9 mouse cellular contexts compared by ENCODE assay signal in the genomic region with DNA sequence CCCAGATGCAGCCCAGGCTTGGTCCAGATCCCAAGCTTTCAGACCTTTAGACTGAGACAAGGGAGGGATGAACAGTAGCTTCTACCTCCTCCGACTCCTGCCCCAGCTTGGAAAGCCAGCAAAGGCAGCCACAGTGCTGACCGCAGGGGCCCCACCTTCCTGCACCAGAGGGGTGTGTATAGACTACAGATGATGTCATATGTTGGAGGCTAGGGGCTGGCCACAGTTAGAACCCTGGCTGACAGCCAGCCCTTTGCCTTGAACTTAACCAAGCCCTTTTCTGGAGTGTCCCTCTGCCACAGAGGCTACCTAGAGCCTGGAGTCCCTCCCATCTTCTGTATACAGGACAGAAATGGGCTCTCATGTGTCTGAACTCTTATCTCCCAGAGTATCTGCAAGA. TPM values are rescaled to one million over a fixed set of nuclear protein-coding genes. Genes with fewer than 3 reads are reported as not detected.
DNase-seq lines count a peak whose midpoint lies in the region; ATAC-seq and TF ChIP-seq lines count a peak whose summit lies in the region.
"Had no signal": no experiment of that assay in that cellular context is flagged by ENCODE, and none has a peak within 500 bp of the region (broad histone marks: within the 10 kb centered on the region; RNA-seq: fewer than 3 reads in every experiment).

No protein-coding gene starts in this region.

- no peak for TF ChIP-seq POLR2A in brain, embryonic 14.5 days (IDR thresholded peaks at IDR 0.05; ENCODE audit: borderline replicate concordance, extremely low read depth, insufficient read depth, insufficient read length, poor library complexity, severe bottlenecking)

- no peak for TF ChIP-seq CTCF in brain, embryonic 14.5 days (IDR thresholded peaks at IDR 0.05; ENCODE audit: borderline replicate concordance, extremely low read depth, insufficient read depth, insufficient read length)

- H3K36me3 ChIP-seq in intestine, embryonic 16.5 days (ENCODE audit: control insufficient read depth, insufficient read depth, low read length), result no peaks in the 10 kb centered on the region
- H3K36me3 ChIP-seq in lung, embryonic 15.5 days, result no peaks in the 10 kb centered on the region; the same call in 1 of the 2 replicates
- H3K36me3 ChIP-seq in stomach, embryonic 16.5 days (ENCODE audit: control insufficient read depth, insufficient read depth, low read length), result no peaks in the 10 kb centered on the region

- H3K4me2 ChIP-seq in intestine, embryonic 16.5 days (ENCODE audit: low read depth, low read length), result peak overlapping the region; percentile 4; the same call in 1 of the 2 replicates
- peak overlapping the region; percentile 29 for H3K4me2 ChIP-seq in lung, embryonic 15.5 days
- peak overlapping the region; percentile 30; the same call in 1 of the 2 replicates for H3K4me2 ChIP-seq in stomach, embryonic 16.5 days (ENCODE audit: low read depth, low read length)

- H3K4me3 ChIP-seq in intestine, embryonic 16.5 days (ENCODE audit: low read length), result no peak overlapping the region
- no peak overlapping the region for H3K4me3 ChIP-seq in lung, embryonic 15.5 days
- no peak overlapping the region for H3K4me3 ChIP-seq in stomach, embryonic 16.5 days (replicated peaks; ENCODE audit: low read length)

- H3K4me1 ChIP-seq in intestine, embryonic 16.5 days (ENCODE audit: control insufficient read depth, insufficient read depth, low read length), result peaks cover 83% of the 10 kb centered on the region
- H3K4me1 ChIP-seq in lung, embryonic 15.5 days, result peaks cover 100% of the 10 kb centered on the region
- H3K4me1 ChIP-seq in stomach, embryonic 16.5 days (ENCODE audit: control insufficient read depth, insufficient read depth, low read length), result peaks cover 89% of the 10 kb centered on the region

- peak overlapping the region; percentile 38; the same call in 1 of the 2 replicates for H3K9ac ChIP-seq in intestine, embryonic 16.5 days (ENCODE audit: low read depth, low read length)
- H3K9ac ChIP-seq in lung, embryonic 15.5 days, result no peak overlapping the region
- peak overlapping the region; percentile 53 for H3K9ac ChIP-seq in stomach, embryonic 16.5 days (ENCODE audit: low read length)

- H3K27me3 ChIP-seq in intestine, embryonic 16.5 days (replicated peaks; ENCODE audit: control insufficient read depth, insufficient read depth, low read length), result no peaks in the 10 kb centered on the region
- H3K27me3 ChIP-seq in lung, embryonic 15.5 days, result no peaks in the 10 kb centered on the region
- no peaks in the 10 kb centered on the region for H3K27me3 ChIP-seq in stomach, embryonic 16.5 days (ENCODE audit: control insufficient read depth, insufficient read depth, low read length)

- DNase-seq in right cerebral cortex, postnatal 14 days, result peak; percentile 50
- no peak for DNase-seq in right cerebral cortex, postnatal 25 days
- peak; percentile 65 for DNase-seq in brain, embryonic 14.5 days (ENCODE audit: low read depth)
- peak; percentile 79 to 87 for DNase-seq in heart, adult 18-20 months
- no peak for DNase-seq in left cerebral cortex, adult 9 months (ENCODE audit: low spot score in 2 of 2)

- no peaks in the 10 kb centered on the region for H3K9me3 ChIP-seq in intestine, embryonic 16.5 days (ENCODE audit: control insufficient read depth, low read length)
- no peaks in the 10 kb centered on the region for H3K9me3 ChIP-seq in lung, embryonic 15.5 days
- no peaks in the 10 kb centered on the region for H3K9me3 ChIP-seq in stomach, embryonic 16.5 days (replicated peaks; ENCODE audit: control insufficient read depth, low read length)

- peak overlapping the region; percentile 76 for H3K27ac ChIP-seq in intestine, embryonic 16.5 days (ENCODE audit: low read length)
- H3K27ac ChIP-seq in lung, embryonic 15.5 days, result peak overlapping the region; percentile 86
- peak overlapping the region; percentile 86 for H3K27ac ChIP-seq in stomach, embryonic 16.5 days (ENCODE audit: low read length)

- 11% methylated on average over 2 of the region's 2 CpGs for WGBS in intestine, embryonic 16.5 days
- 15% methylated on average over 2 of the region's 2 CpGs for WGBS in lung, embryonic 15.5 days
- 10% methylated on average over 2 of the region's 2 CpGs for WGBS in stomach, embryonic 16.5 days

- peak; percentile 56 for ATAC-seq in intestine, embryonic 16.5 days
- ATAC-seq in lung, embryonic 15.5 days (ENCODE audit: borderline replicate concordance, extremely low read depth, low FRiP score, low TSS enrichment), result peak; percentile 60
- ATAC-seq in stomach, embryonic 16.5 days (ENCODE audit: insufficient read depth, low FRiP score), result peak; percentile 71

RNA-seq across cellular contexts. Expression of a gene that starts 7.5 kb away (rescaled TPM):
- polyA plus RNA-seq in brain, embryonic 14.5 days (2012; rRNA removed), result 21.3 and 40.2 TPM in 2 replicates
- total RNA-seq in heart, adult 18-20 months (2021), result 10 to 100 TPM; 10.4 to 11.0 TPM
- 1.2 and 1.3 TPM in 2 replicates for polyA plus RNA-seq in intestine, embryonic 16.5 days (2015; fragmentation: Nextera tagmentation; extraction: Ambion mirVana)
- polyA plus RNA-seq in lung, embryonic 15.5 days (2015; fragmentation: Nextera tagmentation; extraction: Ambion mirVana), result 4.1 and 5.1 TPM in 2 replicates
- 2.1 and 2.6 TPM in 2 replicates for polyA plus RNA-seq in stomach, embryonic 16.5 days (2015; fragmentation: Nextera tagmentation; extraction: Ambion mirVana)

RNA-seq across cellular contexts. Expression of a gene that starts 15.3 kb away (rescaled TPM):
- polyA plus RNA-seq in brain, embryonic 14.5 days (2012; rRNA removed), result not detected in 2 replicates
- not detected for total RNA-seq in heart, adult 18-20 months (2021)
- not detected in 2 replicates for polyA plus RNA-seq in intestine, embryonic 16.5 days (2015; fragmentation: Nextera tagmentation; extraction: Ambion mirVana)
- not detected in 2 replicates for polyA plus RNA-seq in lung, embryonic 15.5 days (2015; fragmentation: Nextera tagmentation; extraction: Ambion mirVana)
- not detected in 2 replicates for polyA plus RNA-seq in stomach, embryonic 16.5 days (2015; fragmentation: Nextera tagmentation; extraction: Ambion mirVana)
- total RNA-seq: neutrophil, adult 5-6 weeks had no signal

Comparison
In these comparisons a context has a peak if more than half of its experiments do, and no peak if none do; other contexts are left out.
1. DNase-seq: peak in right cerebral cortex, postnatal 14 days (single experiment), brain, embryonic 14.5 days (single experiment) and heart, adult 18-20 months (2 of 2); none in right cerebral cortex, postnatal 25 days (single experiment) and left cerebral cortex, adult 9 months (0 of 2).
2. Peak in every context shown above with its lines, with median percentiles within 50 percentile points of each other: ATAC-seq, H3K27ac ChIP-seq and H3K4me2 ChIP-seq.